ENCODE assay signal across 7 mouse cellular contexts in genomic region chr11:3451701-3452163, GRCm38 (mm10). TPM values are rescaled to one million over a fixed set of nuclear protein-coding genes. Genes with fewer than 3 reads are reported as not detected.
DNase-seq lines count a peak whose midpoint lies in the region; ATAC-seq and TF ChIP-seq lines count a peak whose summit lies in the region.

No protein-coding gene starts in this region.

- H3K9ac ChIP-seq in embryonic facial prominence, embryonic 14.5 days (ENCODE audit: low read depth, low read length): peak overlapping the region; percentile 79
- peak overlapping the region; percentile 86 for H3K9ac ChIP-seq in hindbrain, postnatal 0 days (replicated peaks; ENCODE audit: low read length)

- no peak for TF ChIP-seq CTCF in hindbrain, postnatal 0 days (IDR thresholded peaks at IDR 0.05; ENCODE audit: low read depth)
- no peak for TF ChIP-seq CTCF in lung, adult 2 months (IDR thresholded peaks at IDR 0.05; ENCODE audit: insufficient read depth, low read length)
- no peak for TF ChIP-seq CTCF in olfactory bulb, adult 2 months (IDR thresholded peaks at IDR 0.05; ENCODE audit: insufficient read depth, low read depth, low read length)

- H3K9me3 ChIP-seq in embryonic facial prominence, embryonic 14.5 days (ENCODE audit: control insufficient read depth, low read length): no peaks in the 10 kb centered on the region
- H3K9me3 ChIP-seq in hindbrain, postnatal 0 days (ENCODE audit: low read length): no peaks in the 10 kb centered on the region

- H3K4me2 ChIP-seq in embryonic facial prominence, embryonic 14.5 days (ENCODE audit: low read depth, low read length): peak overlapping the region; percentile 77
- H3K4me2 ChIP-seq in hindbrain, postnatal 0 days (ENCODE audit: low read depth, low read length): peak overlapping the region; percentile 82

- ATAC-seq in embryonic facial prominence, embryonic 14.5 days (ENCODE audit: low read depth): peak; percentile 37
- peak; percentile 5; the same call in 1 of the 2 replicates for ATAC-seq in hindbrain, postnatal 0 days

- peak; percentile 73 to 75 for DNase-seq in lung, adult 18-20 months
- no peak for DNase-seq in lung, postnatal 4 days
- peak; percentile 67 for DNase-seq in R1 (ENCODE audit: low read depth, low spot score)
- DNase-seq in embryonic facial prominence, embryonic 14.5 days (ENCODE audit: low spot score): peak; percentile 39
- peak; percentile 30 for DNase-seq in hindbrain, postnatal 0 days (ENCODE audit: low spot score)
- DNase-seq in lung, adult 2 months: no peak

- WGBS in embryonic facial prominence, embryonic 14.5 days: 1% methylated on average over 20 of the region's 20 CpGs
- 0% methylated on average over 20 of the region's 20 CpGs for WGBS in hindbrain, postnatal 0 days
- under 1% methylated on average over 20 of the region's 20 CpGs for WGBS in lung, adult 2 months
- under 1% methylated on average over 20 of the region's 20 CpGs for WGBS in olfactory bulb, adult 2 months

- no peaks in the 10 kb centered on the region for H3K27me3 ChIP-seq in embryonic facial prominence, embryonic 14.5 days (replicated peaks; ENCODE audit: control insufficient read depth, insufficient read depth, low read length)
- H3K27me3 ChIP-seq in hindbrain, postnatal 0 days (ENCODE audit: insufficient read depth, low read length): no peaks in the 10 kb centered on the region

- H3K4me1 ChIP-seq in embryonic facial prominence, embryonic 14.5 days (ENCODE audit: control insufficient read depth, insufficient read depth, low read length): peaks cover 15% of the 10 kb centered on the region; the same call in 1 of the 2 replicates
- peaks cover 7% of the 10 kb centered on the region; the same call in 1 of the 2 replicates for H3K4me1 ChIP-seq in hindbrain, postnatal 0 days (ENCODE audit: insufficient read depth, low read length)
- H3K4me1 ChIP-seq in lung, adult 2 months (ENCODE audit: control insufficient read depth, insufficient read depth, low read length): peaks cover 9% of the 10 kb centered on the region
- peaks cover 6% of the 10 kb centered on the region; the same call in 1 of the 2 replicates for H3K4me1 ChIP-seq in olfactory bulb, adult 2 months (ENCODE audit: control insufficient read depth, insufficient read depth, low read length)

- peak overlapping the region; percentile 71 for H3K4me3 ChIP-seq in embryonic facial prominence, embryonic 14.5 days (ENCODE audit: low read depth, low read length)
- peak overlapping the region; percentile 88 for H3K4me3 ChIP-seq in hindbrain, postnatal 0 days (ENCODE audit: low read length)
- peak overlapping the region; percentile 80 for H3K4me3 ChIP-seq in lung, adult 2 months (replicated peaks; ENCODE audit: extremely low read depth, low read depth, low read length)
- peak overlapping the region; percentile 60 for H3K4me3 ChIP-seq in olfactory bulb, adult 2 months (ENCODE audit: insufficient read depth, low read depth, low read length)

- H3K36me3 ChIP-seq in embryonic facial prominence, embryonic 14.5 days (ENCODE audit: control insufficient read depth, insufficient read depth, low read length): peaks cover 7% of the 10 kb centered on the region; the same call in 1 of the 2 replicates
- H3K36me3 ChIP-seq in hindbrain, postnatal 0 days (ENCODE audit: insufficient read depth, low read length): no peaks in the 10 kb centered on the region

- TF ChIP-seq POLR2A in lung, adult 2 months (IDR thresholded peaks at IDR 0.05; ENCODE audit: borderline replicate concordance, extremely low read depth, low read depth, low read length): no peak
- TF ChIP-seq POLR2A in olfactory bulb, adult 2 months (IDR thresholded peaks at IDR 0.05; ENCODE audit: insufficient read depth, low read depth, low read length): no peak

- peak overlapping the region; percentile 88 for H3K27ac ChIP-seq in embryonic facial prominence, embryonic 14.5 days (replicated peaks; ENCODE audit: low read depth, low read length)
- H3K27ac ChIP-seq in hindbrain, postnatal 0 days: peak overlapping the region; percentile 91
- peak overlapping the region; percentile 47 for H3K27ac ChIP-seq in olfactory bulb, adult 2 months (ENCODE audit: insufficient read depth, low read depth, low read length)

RNA-seq across cellular contexts. Expression of gene Rnf185, which starts 0.4 kb away (rescaled TPM):
- 37.1 and 40.3 TPM in 2 replicates for polyA plus RNA-seq in embryonic facial prominence, embryonic 14.5 days (2014; fragmentation: Nextera tagmentation; extraction: Ambion mirVana)
- 36.1 and 40.2 TPM in 2 replicates for total RNA-seq in hindbrain, postnatal 0 days (2014; rRNA removed)
- polyA plus RNA-seq in hindbrain, postnatal 0 days (2015; fragmentation: Nextera tagmentation; extraction: Ambion mirVana): 31.4 and 36.6 TPM in 2 replicates
- polyA plus RNA-seq in lung, adult 2 months (2012; rRNA removed): 25.6 and 36.4 TPM in 2 replicates
- not detected in 2 replicates for polyA plus RNA-seq in olfactory bulb, adult 2 months (2012; ENCODE audit: insufficient read depth, insufficient read length, low replicate concordance, missing spikeins)

RNA-seq across cellular contexts. Expression of gene Pla2g3, which starts 36.4 kb away (rescaled TPM):
- 0.36 and 0.41 TPM in 2 replicates for polyA plus RNA-seq in embryonic facial prominence, embryonic 14.5 days (2014; fragmentation: Nextera tagmentation; extraction: Ambion mirVana)
- total RNA-seq in hindbrain, postnatal 0 days (2014; rRNA removed): 30.4 and 34.8 TPM in 2 replicates
- polyA plus RNA-seq in hindbrain, postnatal 0 days (2015; fragmentation: Nextera tagmentation; extraction: Ambion mirVana): 18.5 and 21.2 TPM in 2 replicates
- polyA plus RNA-seq in lung, adult 2 months (2012; rRNA removed): 0.50 and 3.1 TPM in 2 replicates
- not detected in 2 replicates for polyA plus RNA-seq in olfactory bulb, adult 2 months (2012; ENCODE audit: insufficient read depth, insufficient read length, low replicate concordance, missing spikeins)

RNA-seq across cellular contexts. Expression of gene Limk2, which starts 42.7 kb away (rescaled TPM):
- 63.8 and 74.8 TPM in 2 replicates for polyA plus RNA-seq in embryonic facial prominence, embryonic 14.5 days (2014; fragmentation: Nextera tagmentation; extraction: Ambion mirVana)
- 206 and 235 TPM in 2 replicates for total RNA-seq in hindbrain, postnatal 0 days (2014; rRNA removed)
- 110 and 113 TPM in 2 replicates for polyA plus RNA-seq in hindbrain, postnatal 0 days (2015; fragmentation: Nextera tagmentation; extraction: Ambion mirVana)
- polyA plus RNA-seq in lung, adult 2 months (2012; rRNA removed): 94.3 and 142 TPM in 2 replicates
- polyA plus RNA-seq in olfactory bulb, adult 2 months (2012; ENCODE audit: insufficient read depth, insufficient read length, low replicate concordance, missing spikeins): not detected in 2 replicates

RNA-seq across cellular contexts. Expression of gene Inpp5j, which starts 52.9 kb away (rescaled TPM):
- polyA plus RNA-seq in embryonic facial prominence, embryonic 14.5 days (2014; fragmentation: Nextera tagmentation; extraction: Ambion mirVana): 0.81 and 1.0 TPM in 2 replicates
- total RNA-seq in hindbrain, postnatal 0 days (2014; rRNA removed): 9.4 and 11.7 TPM in 2 replicates
- 14.6 and 15.3 TPM in 2 replicates for polyA plus RNA-seq in hindbrain, postnatal 0 days (2015; fragmentation: Nextera tagmentation; extraction: Ambion mirVana)
- polyA plus RNA-seq in lung, adult 2 months (2012; rRNA removed): 2.3 and 2.7 TPM in 2 replicates
- polyA plus RNA-seq in olfactory bulb, adult 2 months (2012; ENCODE audit: insufficient read depth, insufficient read length, low replicate concordance, missing spikeins): not detected in 2 replicates

Comparison
In these comparisons a context has a peak if more than half of its experiments do, and no peak if none do; other contexts are left out.
1. DNase-seq: peak in lung, adult 18-20 months (2 of 2), R1 (single experiment), embryonic facial prominence, embryonic 14.5 days (single experiment) and hindbrain, postnatal 0 days (single experiment); none in lung, postnatal 4 days (0 of 2) and lung, adult 2 months (single experiment).
2. RNA of gene Rnf185, which starts 0.4 kb away (polyA plus RNA-seq): 37.1 to 40.3 TPM in embryonic facial prominence, embryonic 14.5 days, 31.4 to 36.6 TPM in hindbrain, postnatal 0 days and 25.6 to 36.4 TPM in lung, adult 2 months; not detected in olfactory bulb, adult 2 months; every median in the first group is over 10 times any median in the second.
3. Peak in every context shown above with its lines, with median percentiles within 50 percentile points of each other: H3K27ac ChIP-seq and H3K4me3 ChIP-seq.